Mouse (Mus musculus) small intestine, adult 10 weeks (tissue): ENCODE measurements around the gene Pcgf2. TPM values are rescaled to one million over a fixed set of nuclear protein-coding genes. Genes with fewer than 3 reads are reported as not detected.

Experiments used
- polyA plus RNA-seq: library from polyadenylated mRNA; stranded (reverse); fragments of 350-450 nt; fragmentation: Illumina TruSeq; extraction: RNeasy Lipid Tissue Mini Kit (QIAGEN cat#74804); gene quantifications from one replicate; pipeline ENCODE4 v1.2.3, GENCODE M21; 2014; ENCODE audit warnings: low replicate concordance

Gene Pcgf2
- 1.9 TPM for polyA plus RNA-seq

DNA sequence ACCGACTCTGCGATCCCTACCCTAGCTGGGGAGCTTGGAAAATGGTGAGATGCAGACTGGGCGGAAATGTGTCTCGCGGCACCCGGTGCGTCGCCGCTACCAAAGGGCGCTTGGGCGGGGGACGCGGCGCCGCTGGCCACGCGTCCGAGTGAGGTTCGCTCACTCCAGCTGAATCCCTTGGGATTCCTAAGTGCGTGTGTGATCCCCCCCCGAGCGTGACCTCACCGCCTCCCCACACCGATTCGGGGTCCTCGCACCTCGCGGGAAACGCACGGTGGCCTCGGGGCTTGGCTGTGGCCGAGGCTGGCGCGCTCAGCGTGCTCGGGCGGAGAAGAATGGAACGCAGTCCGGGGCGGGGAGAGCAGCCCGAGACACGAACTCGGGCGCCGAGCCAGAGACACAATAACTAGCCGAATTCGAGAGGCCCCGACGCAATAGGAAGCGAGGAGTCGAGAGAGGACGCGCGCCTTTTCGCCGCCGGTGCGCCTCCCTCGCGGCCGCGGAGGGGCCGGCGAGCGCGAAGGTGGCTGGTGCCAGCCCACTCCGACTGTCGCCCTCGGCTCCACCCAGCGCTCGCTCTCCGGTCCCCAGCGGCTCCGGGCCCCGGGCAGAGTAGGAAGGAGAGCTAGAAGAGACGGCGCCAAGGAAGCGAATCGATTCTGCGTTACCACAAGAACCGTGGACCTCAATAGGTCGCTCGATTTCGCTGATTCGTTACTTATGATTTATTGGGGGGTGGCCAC, at the start of gene Pcgf2:
TSS of gene Pcgf2 (minus strand) at position 495 of the 743 bp plus-strand sequence.

GRCm38 (mm10) chr11:97744063-97744717, 43.9 kb upstream of the Pcgf2 start, which contains the start of gene Pip4k2b:
Pip4k2b (minus strand) TSS chr11:97744704.

DNA sequence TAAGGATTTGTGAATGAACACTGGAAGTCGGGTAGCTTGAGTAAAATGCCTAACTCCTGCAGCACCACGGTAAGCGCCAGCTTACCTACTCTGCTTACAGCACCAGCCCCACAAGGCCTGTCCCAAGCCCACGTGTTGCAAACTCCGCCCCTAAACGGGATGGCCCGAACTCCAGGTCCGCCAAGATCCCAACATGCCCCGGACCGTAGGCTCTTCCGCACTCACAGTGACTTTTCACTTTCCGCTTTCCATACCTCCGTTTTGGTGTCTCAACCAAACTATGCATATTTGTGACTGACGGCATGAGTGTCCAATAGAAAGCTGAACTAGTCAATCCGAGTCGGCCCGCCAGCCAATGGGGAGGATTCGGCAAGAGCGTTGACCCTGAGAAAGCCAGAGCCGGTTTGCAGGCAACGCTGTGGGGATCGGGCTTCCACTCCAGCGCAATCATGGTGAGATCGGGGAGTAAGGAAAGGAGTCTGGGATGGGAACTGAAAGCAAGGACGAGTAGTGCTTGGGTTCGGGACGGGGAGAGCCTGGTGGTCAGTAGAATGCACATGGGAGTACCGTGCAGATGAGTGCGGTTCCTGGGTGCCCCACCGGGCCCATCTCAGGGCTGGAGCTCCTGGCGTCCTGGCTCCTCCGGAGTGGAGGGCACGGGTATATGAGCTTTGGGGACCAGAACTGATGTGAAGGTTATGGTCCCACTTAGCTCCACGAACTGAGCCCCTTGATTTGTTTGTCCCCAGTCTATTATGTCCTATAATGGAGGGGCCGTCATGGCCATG, 2.9 kb upstream of the Pcgf2 start, which contains the start of gene Psmb3:
TSS of gene Psmb3 (plus strand) at position 361 of the 788 bp plus-strand sequence.

DNA sequence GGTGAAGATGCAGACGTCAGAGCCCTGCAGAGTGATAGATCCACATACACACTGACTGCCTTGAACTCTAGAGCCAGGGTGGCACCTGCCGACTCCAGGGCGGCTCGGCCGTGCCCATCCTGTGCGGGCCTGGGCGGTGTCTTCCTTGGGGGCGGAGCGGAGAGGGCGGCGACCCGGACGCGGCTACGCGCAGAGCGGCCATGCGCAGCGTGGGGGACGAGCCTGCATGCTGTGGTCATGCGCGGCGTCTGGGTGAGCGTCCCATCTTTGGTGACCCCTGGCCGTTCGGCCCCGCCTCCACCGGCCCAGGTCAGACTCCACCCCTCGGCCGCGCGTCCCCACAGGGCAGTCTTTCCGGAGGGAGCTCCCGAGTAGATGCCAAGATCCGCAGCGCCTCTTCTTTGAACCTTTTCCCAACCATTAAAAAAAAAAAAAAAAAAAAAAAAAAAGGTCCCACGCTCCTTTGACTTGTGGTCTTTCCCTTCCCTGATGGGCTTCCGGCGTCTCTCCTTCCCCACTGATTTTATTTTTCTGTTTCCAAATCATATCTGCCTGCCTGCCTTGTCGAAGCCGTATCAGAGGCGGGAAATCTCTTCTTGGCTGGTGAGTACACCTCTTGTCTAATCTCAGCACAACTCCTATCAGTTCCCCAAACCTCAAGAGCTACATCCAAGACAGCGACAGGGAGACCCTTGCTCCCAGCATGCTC, 14.5 kb downstream of the Pcgf2 start, which contains the start of gene Cisd3:
TSS of gene Cisd3 (plus strand) at position 214 of the 709 bp plus-strand sequence.

GRCm38 (mm10) chr11:97662893-97663527, 37.3 kb downstream of the Pcgf2 start, which contains the start of gene Mllt6:
Mllt6 (plus strand) TSS chr11:97663414.

Other genes starting within 250 kb of the Pcgf2 start
- not detected for gene 4933428G20Rik, start 200.2 kb downstream of the Pcgf2 start, polyA plus RNA-seq
- not detected for gene Srcin1, start 124.3 kb downstream of the Pcgf2 start, polyA plus RNA-seq
- gene Epop, start 70.8 kb downstream of the Pcgf2 start, polyA plus RNA-seq = not detected
- 3.7 TPM for gene Mllt6, start 37.1 kb downstream of the Pcgf2 start, polyA plus RNA-seq
- gene Cisd3, start 14.7 kb downstream of the Pcgf2 start, polyA plus RNA-seq = 16.7 TPM
- 6.1 TPM for gene Psmb3, start 2.9 kb upstream of the Pcgf2 start, polyA plus RNA-seq
- 2.8 TPM for gene Pip4k2b, start 44.2 kb upstream of the Pcgf2 start, polyA plus RNA-seq
- 11.0 TPM for gene Cwc25, start 66.1 kb upstream of the Pcgf2 start, polyA plus RNA-seq
- not detected for gene 1700001P01Rik, start 75.4 kb upstream of the Pcgf2 start, polyA plus RNA-seq
- 1,379 TPM for gene Rpl23, start 81.9 kb upstream of the Pcgf2 start, polyA plus RNA-seq
- 88.5 TPM for gene Lasp1, start 98.5 kb upstream of the Pcgf2 start, polyA plus RNA-seq
- 1.7 TPM for gene B230217C12Rik, start 140.3 kb upstream of the Pcgf2 start, polyA plus RNA-seq
- gene Fbxo47, start 183.7 kb upstream of the Pcgf2 start, polyA plus RNA-seq = 1.5 TPM